Mouse (Mus musculus) lung, postnatal 25 days (tissue): Measurements from ENCODE around the gene Ly9.

Experiments
- DNase-seq: peaks from one replicate; pipeline ENCODE4 v3.0.0; 2022; ENCODE audit warnings: low spot score

Gene Ly9

GRCm38 (mm10) chr1:171584584-171584983 is 22.6 kb downstream of the Ly9 start:
- no peak for DNase-seq

- DNase-seq = no peak
Measured at GRCm38 (mm10) chr1:171577168-171577567, 30.0 kb downstream of the Ly9 start.

- DNase-seq = no peak
Measured at GRCm38 (mm10) chr1:171568436-171568835, 38.8 kb downstream of the Ly9 start.

- peak; percentile 61 for DNase-seq
Measured at GRCm38 (mm10) chr1:171566777-171567176, 40.4 kb downstream of the Ly9 start.

- DNase-seq = no peak
Measured at GRCm38 (mm10) chr1:171565888-171566287, 41.3 kb downstream of the Ly9 start.

GRCm38 (mm10) chr1:171564247-171564646 is 43.0 kb downstream of the Ly9 start:
- no peak for DNase-seq

GRCm38 (mm10) chr1:171563042-171563441 is 44.2 kb downstream of the Ly9 start:
- no peak for DNase-seq

GRCm38 (mm10) chr1:171561639-171562225 is 45.5 kb downstream of the Ly9 start:
- no peak for DNase-seq

- DNase-seq = no peak
Measured at GRCm38 (mm10) chr1:171561200-171561599, 46.0 kb downstream of the Ly9 start.

- DNase-seq = no peak
Measured at GRCm38 (mm10) chr1:171560262-171560661, 46.9 kb downstream of the Ly9 start.

GRCm38 (mm10) chr1:171558898-171559297 is 48.3 kb downstream of the Ly9 start, which contains the start of gene Cd244a:
Cd244a (plus strand) TSS chr1:171559193.
- DNase-seq = peak; percentile 41

GRCm38 (mm10) chr1:171558407-171558806 is 48.8 kb downstream of the Ly9 start:
- DNase-seq = no peak

- DNase-seq = no peak
Measured at GRCm38 (mm10) chr1:171556366-171556765, 50.8 kb downstream of the Ly9 start.

GRCm38 (mm10) chr1:171553359-171554341 is 53.6 kb downstream of the Ly9 start:
- no peak for DNase-seq

- DNase-seq = no peak
Measured at GRCm38 (mm10) chr1:171552230-171552629, 55.0 kb downstream of the Ly9 start.

- DNase-seq = peak; percentile 43
Measured at GRCm38 (mm10) chr1:171551326-171551725, 55.9 kb downstream of the Ly9 start.

- no peak for DNase-seq
Measured at GRCm38 (mm10) chr1:171540694-171541093, 66.5 kb downstream of the Ly9 start.
